Mouse (Mus musculus) urinary bladder, postnatal 4 days (tissue): ENCODE measurements around the gene Uhmk1.

ENCODE experiments used
- DNase-seq, 2 experiments: peaks; one replicate each; pipeline ENCODE4 v3.0.0; 2021 to 2022; ENCODE audit warnings: low spot score in 2 of 2

Gene Uhmk1

GRCm38 (mm10) chr1:170175848-170176247 lies 39.3 kb downstream of the Uhmk1 start:
- no peak for DNase-seq

GRCm38 (mm10) chr1:170174814-170175332 lies 40.3 kb downstream of the Uhmk1 start, which contains the start of gene Uap1:
Uap1 (minus strand) TSS chr1:170174957.
- peak; percentile 95 to 96 for DNase-seq

GRCm38 (mm10) chr1:170173991-170174813 lies 41.0 kb downstream of the Uhmk1 start:
- peak in 1 of 2 experiments; percentile 60 for DNase-seq

GRCm38 (mm10) chr1:170167781-170168180 lies 47.4 kb downstream of the Uhmk1 start:
- no peak for DNase-seq

- DNase-seq = no peak
Measured at GRCm38 (mm10) chr1:170164913-170165312, 50.3 kb downstream of the Uhmk1 start.

GRCm38 (mm10) chr1:170164053-170164614 lies 51.1 kb downstream of the Uhmk1 start:
- DNase-seq = no peak

- no peak for DNase-seq
Measured at GRCm38 (mm10) chr1:170163398-170163943, 51.7 kb downstream of the Uhmk1 start.

GRCm38 (mm10) chr1:170161852-170162251 lies 53.3 kb downstream of the Uhmk1 start:
- DNase-seq = no peak

- no peak for DNase-seq
Measured at GRCm38 (mm10) chr1:170160397-170160938, 54.7 kb downstream of the Uhmk1 start.

- DNase-seq = no peak
Measured at GRCm38 (mm10) chr1:170159707-170160106, 55.5 kb downstream of the Uhmk1 start.

- no peak for DNase-seq
Measured at GRCm38 (mm10) chr1:170155761-170156160, 59.4 kb downstream of the Uhmk1 start.

GRCm38 (mm10) chr1:170155298-170155697 lies 59.9 kb downstream of the Uhmk1 start:
- DNase-seq = no peak

GRCm38 (mm10) chr1:170153986-170154385 lies 61.2 kb downstream of the Uhmk1 start:
- DNase-seq = no peak

- no peak for DNase-seq
Measured at GRCm38 (mm10) chr1:170152552-170152951, 62.6 kb downstream of the Uhmk1 start.

- no peak for DNase-seq
Measured at GRCm38 (mm10) chr1:170150870-170151269, 64.3 kb downstream of the Uhmk1 start.

- no peak for DNase-seq
Measured at GRCm38 (mm10) chr1:170149756-170150155, 65.4 kb downstream of the Uhmk1 start.

- DNase-seq = no peak
Measured at GRCm38 (mm10) chr1:170148536-170148935, 66.7 kb downstream of the Uhmk1 start.

- peak in 1 of 2 experiments; percentile 26 for DNase-seq
Measured at GRCm38 (mm10) chr1:170147651-170148448, 67.3 kb downstream of the Uhmk1 start.

- DNase-seq = no peak
Measured at GRCm38 (mm10) chr1:170145606-170146005, 69.6 kb downstream of the Uhmk1 start.
